7 mouse cellular contexts compared by ENCODE assay signal in genomic region chr7:101011681-101012367, GRCm38 (mm10). TPM values are rescaled to one million over a fixed set of nuclear protein-coding genes. Genes with fewer than 3 reads are reported as not detected.
DNase-seq lines count a peak whose midpoint lies in the region; ATAC-seq lines count a peak whose summit lies in the region.

No protein-coding gene starts in this region.

- peak; percentile 95 for DNase-seq in Muller cell, postnatal 12 days (ENCODE audit: inconsistent ontology term)
- DNase-seq in c-Kit-positive CD71-negative TER-119-negative erythroid progenitor cells, embryonic 14.5 days (ENCODE audit: low read depth), result peak; percentile 47
- DNase-seq in gastrocnemius, postnatal 36 days, result peak; percentile 73
- DNase-seq in intestine, embryonic 14.5 days (ENCODE audit: low spot score), result peak; percentile 89
- DNase-seq in liver, result peak; percentile 70
- peak; percentile 18 to 31 for DNase-seq in spleen, postnatal 14 days (ENCODE audit: low spot score in 2 of 2)

- peak overlapping the region; percentile 52 for H3K4me3 ChIP-seq in intestine, embryonic 14.5 days (ENCODE audit: low read depth, low read length)
- peak overlapping the region; percentile 48 for H3K4me3 ChIP-seq in midbrain, embryonic 16.5 days (ENCODE audit: low read depth, low read length)

- peaks cover 37% of the 10 kb centered on the region for H3K27me3 ChIP-seq in intestine, embryonic 14.5 days (replicated peaks; ENCODE audit: control insufficient read depth, insufficient read depth, low read length)
- peaks cover 36% of the 10 kb centered on the region for H3K27me3 ChIP-seq in midbrain, embryonic 16.5 days (ENCODE audit: control insufficient read depth, insufficient read depth, low read depth, low read length)

- intact Hi-C loops in gastrocnemius, postnatal 36 days (cut with DNase I), result loop anchor here (1.0 to 2.0 kb wide), 2 partner anchors 21 to 39 kb away; no protein-coding TSS in a partner anchor

- H3K4me2 ChIP-seq in intestine, embryonic 14.5 days (ENCODE audit: low read length), result peak overlapping the region; percentile 99
- H3K4me2 ChIP-seq in midbrain, embryonic 16.5 days (ENCODE audit: low read length), result peak overlapping the region; percentile 88

- peak overlapping the region; percentile 38 for H3K9ac ChIP-seq in intestine, embryonic 14.5 days (ENCODE audit: low read length)
- peak overlapping the region; percentile 59 for H3K9ac ChIP-seq in midbrain, embryonic 16.5 days (ENCODE audit: low read depth, low read length)

- H3K27ac ChIP-seq in intestine, embryonic 14.5 days (ENCODE audit: low read depth), result no peak overlapping the region
- H3K27ac ChIP-seq in midbrain, embryonic 16.5 days (ENCODE audit: low read length), result no peak overlapping the region

- no peaks in the 10 kb centered on the region for H3K36me3 ChIP-seq in intestine, embryonic 14.5 days (ENCODE audit: control insufficient read depth, insufficient read depth, low read length)
- H3K36me3 ChIP-seq in midbrain, embryonic 16.5 days (ENCODE audit: control insufficient read depth, insufficient read depth, low read length), result no peaks in the 10 kb centered on the region

- WGBS in intestine, embryonic 14.5 days, result under 1% methylated on average over 53 of the region's 53 CpGs
- under 1% methylated on average over 50 of the region's 53 CpGs for WGBS in midbrain, embryonic 16.5 days

- H3K9me3 ChIP-seq in intestine, embryonic 14.5 days (ENCODE audit: control insufficient read depth, low read length), result no peaks in the 10 kb centered on the region
- no peaks in the 10 kb centered on the region for H3K9me3 ChIP-seq in midbrain, embryonic 16.5 days (replicated peaks; ENCODE audit: control insufficient read depth, low read length, poor library complexity, severe bottlenecking)

- no peaks in the 10 kb centered on the region for H3K4me1 ChIP-seq in intestine, embryonic 14.5 days (replicated peaks; ENCODE audit: control insufficient read depth, insufficient read depth, low read length)
- peaks cover 10% of the 10 kb centered on the region; the same call in 1 of the 2 replicates for H3K4me1 ChIP-seq in midbrain, embryonic 16.5 days (ENCODE audit: control insufficient read depth, insufficient read depth, low read length)

- ATAC-seq in intestine, embryonic 14.5 days (replicated peaks; ENCODE audit: low FRiP score, low TSS enrichment, low read depth), result peak; percentile 95
- peak; percentile 76 for ATAC-seq in midbrain, embryonic 16.5 days

RNA-seq across cellular contexts. Expression of gene P2ry2, which starts 0.8 kb away (rescaled TPM):
- total RNA-seq in gastrocnemius, postnatal 36 days (2021), result 10 to 100 TPM; 29.6 to 44.9 TPM
- 2.0 and 2.8 TPM in 2 replicates for polyA plus RNA-seq in intestine, embryonic 14.5 days (2014; fragmentation: Nextera tagmentation; extraction: Ambion mirVana)
- 0.21 and 0.22 TPM in 2 replicates for polyA plus RNA-seq in midbrain, embryonic 16.5 days (2015; fragmentation: Nextera tagmentation; extraction: Ambion mirVana)

RNA-seq across cellular contexts. Expression of gene P2ry6, which starts 37.4 kb away (rescaled TPM):
- 1 to 10 TPM; 1.1 TPM for total RNA-seq in gastrocnemius, postnatal 36 days (2021)
- polyA plus RNA-seq in intestine, embryonic 14.5 days (2014; fragmentation: Nextera tagmentation; extraction: Ambion mirVana), result 11.1 and 11.9 TPM in 2 replicates
- 2.8 and 3.0 TPM in 2 replicates for polyA plus RNA-seq in midbrain, embryonic 16.5 days (2015; fragmentation: Nextera tagmentation; extraction: Ambion mirVana)

Comparison
In these comparisons a context has a peak if more than half of its experiments do, and no peak if none do; other contexts are left out.
1. DNase-seq: peak in every context shown above with its lines; median percentile 95 in Muller cell, postnatal 12 days; 89 in intestine, embryonic 14.5 days; 73 in gastrocnemius, postnatal 36 days; 70 in liver; 47 in c-Kit-positive CD71-negative TER-119-negative erythroid progenitor cells, embryonic 14.5 days; 24 in spleen, postnatal 14 days.